Mouse (Mus musculus) heart, adult 2 months (tissue): ENCODE results near the gene Pmpcb. TPM values are rescaled to one million over a fixed set of nuclear protein-coding genes. Genes with fewer than 3 reads are reported as not detected.

ENCODE experiments used
- DNase-seq, 2 experiments: peaks; one replicate each; pipeline ENCODE4 v3.0.0; 2021
- H3K27ac ChIP-seq: fragments of 200-600 bp; 2 replicates; pipeline ENCODE4 v1.8.1; 2022
- H3K27me3 ChIP-seq: fragments of 200-500 bp; 2 replicates; pipeline ENCODE4 v1.6.1; 2012; ENCODE audit warnings: mild to moderate bottlenecking, low read length, inconsistent platforms, mixed read lengths; ENCODE audit not compliant: control insufficient read depth, insufficient read depth
- H3K36me3 ChIP-seq: fragments of 200-500 bp; 2 replicates; pipeline ENCODE4 v1.6.1; 2012; ENCODE audit warnings: low read length, inconsistent platforms; ENCODE audit not compliant: control insufficient read depth, insufficient read depth
- H3K4me1 ChIP-seq: fragments of 200-500 bp; 2 replicates; pipeline ENCODE4 v1.6.1; 2011; ENCODE audit warnings: low read length; ENCODE audit not compliant: control insufficient read depth, insufficient read depth
- H3K4me3 ChIP-seq: fragments of 200-600 bp; 2 replicates; pipeline ENCODE4 v1.8.1; 2022
- H3K79me2 ChIP-seq: fragments of 200-500 bp; replicated peaks from 2 replicates; pipeline ENCODE4 v1.6.1; 2012; ENCODE audit warnings: mild to moderate bottlenecking, inconsistent platforms, low read length, moderate library complexity, mixed read lengths; ENCODE audit not compliant: control insufficient read depth, insufficient read depth
- H3K9ac ChIP-seq: fragments of 200-500 bp; 2 replicates; pipeline ENCODE4 v1.6.1; 2012; ENCODE audit warnings: low read depth, mild to moderate bottlenecking, control low read depth, inconsistent platforms, low read length, mixed read lengths
- CTCF ChIP-seq: fragments of 200-600 bp; IDR thresholded peaks from 2 replicates; pipeline ENCODE4 v1.8.1; 2022; ENCODE audit warnings: antibody characterized with exemption, mild to moderate bottlenecking, moderate library complexity
- EP300 ChIP-seq: fragments of 200-500 bp; IDR thresholded peaks from 2 replicates; pipeline ENCODE4 v1.6.1; 2011; ENCODE audit warnings: low read depth, low read length, control low read depth; ENCODE audit not compliant: insufficient read depth
- POLR2A ChIP-seq: fragments of 200-500 bp; IDR thresholded peaks from 2 replicates; pipeline ENCODE4 v1.6.1; 2011; ENCODE audit warnings: mild to moderate bottlenecking, low read depth, low read length, control low read depth; ENCODE audit not compliant: insufficient read depth
- WGBS: fragments of 180-500 bp; shearing (Covaris S2); methylation state at CpG from one replicate; pipeline ENCODE4 v1.1.7; 2018; 5-methylcytosine and 5-hydroxymethylcytosine counted together
- intact Hi-C: fragments of 180-260 bp; cut with DNase I; formaldehyde crosslinking; loops from one replicate; pipeline ENCODE4 v1.15.1; 2025
- polyA plus RNA-seq: library from polyadenylated mRNA; depleted of rRNA; stranded (reverse); fragments of >200 nt; gene quantifications from 2 replicates; pipeline ENCODE4 v1.2.3, GENCODE M21; 2012
- total RNA-seq, 2 experiments: library from RNA; stranded (reverse); gene quantifications; 2 replicates each; pipeline ENCODE4 v1.2.3; 2021

The Pmpcb gene
- total and polyA plus RNA-seq, 3 experiments = 99.0 to 288 (median 250) TPM

- intact Hi-C loops = loop anchor here (5.0 kb wide), 1 partner anchor 53 kb away; the partner anchor contains the start of genes Armc10 and Fbxl13
- H3K9ac ChIP-seq = no peak overlapping the region
- TF ChIP-seq EP300 = no peak
- no peak for TF ChIP-seq POLR2A
- no peak for TF ChIP-seq CTCF
- DNase-seq = no peak
- no peaks in the 10 kb centered on the region for H3K27me3 ChIP-seq
- 26% methylated on average over 10 of the region's 10 CpGs for WGBS
- peak overlapping the region; percentile 64 for H3K4me3 ChIP-seq
- H3K79me2 ChIP-seq = no peaks in the 10 kb centered on the region
- H3K36me3 ChIP-seq = peaks cover 3% of the 10 kb centered on the region
- no peak overlapping the region for H3K27ac ChIP-seq
- H3K4me1 ChIP-seq = no peaks in the 10 kb centered on the region; the same call in 1 of the 2 replicates
These were observed 36.6 kb upstream of the Pmpcb start for GRCm38 (mm10) chr5:21700272-21700821.

- peak overlapping the region; percentile 64 for H3K4me3 ChIP-seq
- WGBS = under 1% methylated on average over 22 of the region's 22 CpGs
These were observed 36.0 kb upstream of the Pmpcb start for GRCm38 (mm10) chr5:21700934-21701333.

GRCm38 (mm10) chr5:21701351-21702008, 35.5 kb upstream of the Pmpcb start, which contains the start of gene Napepld:
Gene Napepld, minus strand, starts transcription at chr5:21701396.
- DNase-seq = peak; percentile 99 to 100
- Histone ChIP-seq H3K4me3 (peak within 1 kb of the TSS; percentile 64), H3K9ac (peak within 1 kb of the TSS; percentile 80), H3K27me3 (no peaks in the 10 kb centered on the region), H3K4me1 (no peaks in the 10 kb centered on the region; the same call in 1 of the 2 replicates), H3K79me2 (no peaks in the 10 kb centered on the region), H3K36me3 (peaks cover 3% of the 10 kb centered on the region), H3K27ac (peak within 1 kb of the TSS; percentile 98)
- TF ChIP-seq POLR2A (peak; percentile 95), EP300 (peak; percentile 62; the same call in 1 of the 2 replicates), CTCF (no peak)
- intact Hi-C loops = loop anchor here (1.0 to 5.0 kb wide), 2 partner anchors 36 to 54 kb away; partner anchors contain the start of genes Armc10, Fbxl13 and Pmpcb
- WGBS = under 1% methylated on average over 39 of the region's 59 CpGs

More at GRCm38 (mm10) chr5:21700934-21701333, 36.0 kb upstream of the Pmpcb start:
- H3K27me3 ChIP-seq = no peaks in the 10 kb centered on the region
- no peak for TF ChIP-seq CTCF
- TF ChIP-seq EP300 = no peak
- TF ChIP-seq POLR2A = no peak
- no peaks in the 10 kb centered on the region for H3K79me2 ChIP-seq
- intact Hi-C loops = loop anchor here (1.0 to 5.0 kb wide), 2 partner anchors 36 to 54 kb away; partner anchors contain the start of genes Armc10, Fbxl13 and Pmpcb
- DNase-seq = no peak
- peak overlapping the region; percentile 29; the same call in 1 of the 2 replicates for H3K27ac ChIP-seq
- H3K9ac ChIP-seq = peak overlapping the region; percentile 15
- no peaks in the 10 kb centered on the region; the same call in 1 of the 2 replicates for H3K4me1 ChIP-seq
- peaks cover 3% of the 10 kb centered on the region for H3K36me3 ChIP-seq

- intact Hi-C loops = loop anchor here (5.0 kb wide), 1 partner anchor 55 kb away; the partner anchor contains the start of genes Armc10 and Fbxl13
- H3K36me3 ChIP-seq = peaks cover 3% of the 10 kb centered on the region
- TF ChIP-seq EP300 (no peak), POLR2A (no peak), CTCF (no peak)
- H3K4me1 ChIP-seq = no peaks in the 10 kb centered on the region; the same call in 1 of the 2 replicates
- peak overlapping the region; percentile 98 for H3K27ac ChIP-seq
- H3K79me2 ChIP-seq = no peaks in the 10 kb centered on the region
- WGBS = 53% methylated on average over 2 of the region's 2 CpGs
- peak overlapping the region; percentile 64 for H3K4me3 ChIP-seq
- no peaks in the 10 kb centered on the region for H3K27me3 ChIP-seq
- no peak for DNase-seq
- peak overlapping the region; percentile 80 for H3K9ac ChIP-seq
These were observed 35.0 kb upstream of the Pmpcb start for GRCm38 (mm10) chr5:21702009-21702364.

- Histone ChIP-seq H3K27ac (peak overlapping the region; percentile 98), H3K4me1 (no peaks in the 10 kb centered on the region; the same call in 1 of the 2 replicates), H3K27me3 (no peaks in the 10 kb centered on the region), H3K79me2 (no peaks in the 10 kb centered on the region), H3K36me3 (peaks cover 3% of the 10 kb centered on the region), H3K9ac (no peak overlapping the region), H3K4me3 (no peak overlapping the region)
- DNase-seq = no peak
- 26% methylated on average over 6 of the region's 6 CpGs for WGBS
- intact Hi-C loops = loop anchor here (5.0 kb wide), 1 partner anchor 56 kb away; the partner anchor contains the start of genes Armc10 and Fbxl13
- no peak for TF ChIP-seq EP300
- TF ChIP-seq POLR2A = no peak
- TF ChIP-seq CTCF = no peak
These were observed 34.0 kb upstream of the Pmpcb start for GRCm38 (mm10) chr5:21702873-21703475.

- WGBS = 41% methylated on average over 3 of the region's 3 CpGs
- H3K4me3 ChIP-seq = no peak overlapping the region
- TF ChIP-seq CTCF = no peak
- TF ChIP-seq POLR2A = no peak
- no peak for TF ChIP-seq EP300
- no peaks in the 10 kb centered on the region; the same call in 1 of the 2 replicates for H3K4me1 ChIP-seq
- no peaks in the 10 kb centered on the region for H3K27me3 ChIP-seq
- no peaks in the 10 kb centered on the region for H3K79me2 ChIP-seq
- H3K27ac ChIP-seq = peak overlapping the region; percentile 98
- DNase-seq = no peak
- intact Hi-C loops = loop anchor here (5.0 kb wide), 1 partner anchor 56 kb away; the partner anchor contains the start of genes Armc10 and Fbxl13
- H3K9ac ChIP-seq = no peak overlapping the region
- peaks cover 3% of the 10 kb centered on the region for H3K36me3 ChIP-seq
These were observed 33.2 kb upstream of the Pmpcb start for GRCm38 (mm10) chr5:21703708-21704107.
